Mouse (Mus musculus) spleen, adult 2 months (tissue): ENCODE data around the gene S1pr5. TPM values are rescaled to one million over a fixed set of nuclear protein-coding genes. Genes with fewer than 3 reads are reported as not detected.
"Not testable (repeated sequence)": the region's sequence is repeated elsewhere in the genome, so short reads cannot be mapped to it uniquely, and the experiment has no call there.

ENCODE experiments used
- DNase-seq, 2 experiments: peaks; one replicate each; pipeline versions ENCODE4 v3.0.0 to v3.0.0-alpha.2; 2012 to 2021; ENCODE audit warnings: low spot score in 2 of 2, low read depth in 1 of 2
- H3K27ac ChIP-seq: fragments of 200-500 bp; 2 replicates; pipeline ENCODE4 v1.5.1; 2012; ENCODE audit warnings: low read length, inconsistent platforms; ENCODE audit not compliant: insufficient read depth
- H3K27me3 ChIP-seq: fragments of 200-500 bp; 2 replicates; pipeline ENCODE4 v1.6.1; 2012; ENCODE audit warnings: mild to moderate bottlenecking, moderate library complexity, low read length, inconsistent platforms; ENCODE audit not compliant: control insufficient read depth, insufficient read depth
- H3K36me3 ChIP-seq: fragments of 200-500 bp; 2 replicates; pipeline ENCODE4 v1.6.1; 2012; ENCODE audit warnings: mild to moderate bottlenecking, low read length, inconsistent platforms; ENCODE audit not compliant: control insufficient read depth, insufficient read depth
- H3K4me1 ChIP-seq: fragments of 200-500 bp; 2 replicates; pipeline ENCODE4 v1.6.1; 2011; ENCODE audit warnings: inconsistent platforms; ENCODE audit not compliant: control insufficient read depth, insufficient read depth, insufficient read length
- H3K4me3 ChIP-seq: fragments of 200-500 bp; 2 replicates; pipeline ENCODE4 v1.5.1; 2011; ENCODE audit warnings: mild to moderate bottlenecking, inconsistent platforms; ENCODE audit not compliant: insufficient read depth, insufficient read length; ENCODE audit errors: extremely low read depth
- CTCF ChIP-seq: fragments of 200-500 bp; IDR thresholded peaks from 2 replicates; pipeline ENCODE4 v1.5.1; 2011; ENCODE audit warnings: mild to moderate bottlenecking, inconsistent platforms; ENCODE audit not compliant: insufficient read depth, insufficient read length, insufficient replicate concordance; ENCODE audit errors: extremely low read depth
- POLR2A ChIP-seq: fragments of 200-500 bp; IDR thresholded peaks from 2 replicates; pipeline ENCODE4 v1.6.1; 2011; ENCODE audit warnings: low read depth, low read length, inconsistent platforms
- WGBS: fragments of 180-500 bp; shearing (Covaris S2); methylation state at CpG from one replicate; pipeline ENCODE4 v1.1.7; 2018; 5-methylcytosine and 5-hydroxymethylcytosine counted together
- polyA plus RNA-seq: library from polyadenylated mRNA; depleted of rRNA; stranded (reverse); fragments of >200 nt; gene quantifications from 2 replicates; pipeline ENCODE4 v1.2.3, GENCODE M21; 2012

Gene S1pr5
- polyA plus RNA-seq, 1 experiment: 12.2 TPM

DNA sequence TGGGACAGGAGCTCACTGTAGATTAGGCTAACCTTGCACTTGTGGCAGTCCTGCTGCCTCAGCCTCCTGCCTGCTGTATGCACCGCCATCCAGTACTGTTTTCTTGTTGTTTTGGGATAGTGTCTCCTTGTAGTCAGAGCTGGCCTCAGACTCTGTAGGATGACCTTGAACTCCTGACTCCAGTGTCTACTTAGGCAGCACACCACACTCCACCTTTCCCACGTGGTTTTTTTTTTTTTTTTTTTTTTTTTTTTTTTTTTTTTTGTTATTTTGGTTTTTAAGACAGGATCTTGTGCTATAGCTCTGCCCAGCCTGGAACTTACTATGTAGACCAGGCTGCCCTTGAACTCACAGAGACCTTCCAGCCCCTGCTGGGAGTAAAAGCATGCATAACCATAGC lies 39.6 kb downstream of the S1pr5 start:
- Histone ChIP-seq H3K27ac (no peak overlapping the region), H3K4me3 (no peak overlapping the region), H3K4me1 (peaks cover 6% of the 10 kb centered on the region; the same call in 1 of the 2 replicates), H3K36me3 (peaks cover 4% of the 10 kb centered on the region), H3K27me3 (no peaks in the 10 kb centered on the region)
- WGBS: 60% methylated on average over 2 of the region's 2 CpGs
- TF ChIP-seq POLR2A: no peak
- no peak for TF ChIP-seq CTCF
- DNase-seq: no peak

DNA sequence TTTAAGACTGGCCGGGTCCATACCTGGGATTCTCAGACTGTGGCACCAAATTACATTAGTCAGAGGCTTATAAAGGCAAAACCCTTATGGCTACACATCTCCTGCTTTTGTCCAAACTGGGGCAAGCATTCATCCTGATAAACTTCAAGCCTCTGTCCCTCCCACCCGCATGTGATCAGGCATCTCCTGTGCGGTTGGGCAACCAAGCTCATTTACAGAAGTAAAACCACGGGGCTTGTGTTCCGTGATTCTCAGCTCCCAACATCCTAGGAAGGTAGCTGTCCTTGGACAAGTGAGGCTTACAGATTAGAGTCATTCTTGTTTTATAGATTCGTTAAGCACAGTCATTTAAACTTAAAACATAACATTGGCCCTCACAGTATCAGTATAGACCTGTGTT lies 41.4 kb downstream of the S1pr5 start:
- 80% methylated on average over 6 of the region's 6 CpGs for WGBS
- Histone ChIP-seq H3K4me3 (no peak overlapping the region), H3K36me3 (peaks cover 4% of the 10 kb centered on the region), H3K27ac (no peak overlapping the region), H3K4me1 (peaks cover 9% of the 10 kb centered on the region; the same call in 1 of the 2 replicates), H3K27me3 (no peaks in the 10 kb centered on the region)
- DNase-seq: no peak
- TF ChIP-seq POLR2A (no peak), CTCF (no peak)

DNA sequence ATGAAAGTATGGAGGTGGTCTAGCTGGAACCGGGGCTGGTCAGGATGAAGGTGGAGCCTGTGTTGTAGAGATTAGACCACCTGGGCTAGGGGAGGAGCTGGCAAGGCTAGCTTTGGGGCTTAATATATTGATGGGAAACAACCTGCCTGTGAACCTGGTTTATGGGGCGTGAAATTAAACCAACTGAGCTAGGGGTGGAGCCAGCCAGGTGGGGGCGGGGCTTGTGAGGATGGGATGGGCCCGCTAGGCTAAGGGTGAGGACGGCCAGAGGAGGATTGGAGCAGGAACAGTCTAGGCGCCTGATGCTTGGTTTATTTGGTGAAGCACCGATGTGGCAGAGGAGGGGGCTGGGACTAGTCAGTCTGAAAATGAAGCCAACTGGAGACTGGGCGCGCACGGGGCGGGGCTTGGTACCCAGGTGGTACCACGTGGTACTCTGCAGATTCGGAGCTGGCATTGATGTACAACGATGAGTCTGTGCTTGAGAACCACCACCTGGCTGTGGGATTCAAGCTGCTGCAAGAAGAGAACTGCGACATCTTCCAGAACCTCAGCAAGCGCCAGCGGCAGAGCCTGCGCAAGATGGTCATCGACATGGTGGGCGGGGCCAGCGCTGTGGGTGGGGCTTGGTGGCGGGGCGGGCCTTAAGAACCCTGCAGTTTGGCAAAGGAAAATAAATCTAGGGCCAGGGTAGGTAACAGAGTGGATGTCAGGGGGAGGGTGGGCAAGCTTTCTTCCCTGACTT lies 43.5 kb downstream of the S1pr5 start:
- Histone ChIP-seq H3K27ac (peak overlapping the region; percentile 85), H3K36me3 (no peaks in the 10 kb centered on the region), H3K4me3 (peak overlapping the region; percentile 18; the same call in 1 of the 2 replicates), H3K4me1 (peaks cover 12% of the 10 kb centered on the region; the same call in 1 of the 2 replicates), H3K27me3 (no peaks in the 10 kb centered on the region)
- 68% methylated on average over 23 of the region's 23 CpGs for WGBS
- DNase-seq: peak in 1 of 2 experiments; percentile 46
- TF ChIP-seq CTCF: no peak
- no peak for TF ChIP-seq POLR2A

DNA sequence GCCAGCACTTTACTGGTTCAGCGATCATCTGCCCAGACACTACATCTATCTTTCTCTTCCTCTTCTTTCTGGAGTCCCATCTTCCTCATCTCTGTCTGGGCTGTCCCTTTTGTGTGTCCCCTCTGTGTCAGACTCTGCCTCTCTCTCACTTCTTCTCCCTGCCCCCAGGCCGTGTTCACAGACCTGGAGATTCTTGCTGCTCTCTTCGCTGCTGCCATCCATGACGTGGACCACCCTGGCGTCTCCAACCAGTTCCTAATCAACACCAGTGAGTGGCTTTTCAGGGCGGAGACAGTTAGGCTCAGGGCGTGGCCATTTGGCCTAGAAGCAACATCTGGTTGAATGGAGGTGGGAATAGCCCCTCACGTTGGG lies 44.1 kb downstream of the S1pr5 start:
- H3K27me3 ChIP-seq: no peaks in the 10 kb centered on the region
- H3K4me1 ChIP-seq: peaks cover 12% of the 10 kb centered on the region; the same call in 1 of the 2 replicates
- H3K27ac ChIP-seq: peak overlapping the region; percentile 85
- TF ChIP-seq CTCF (no peak), POLR2A (no peak)
- DNase-seq: peak in 1 of 2 experiments; percentile 36
- no peaks in the 10 kb centered on the region for H3K36me3 ChIP-seq
- H3K4me3 ChIP-seq: no peak overlapping the region
- WGBS: 53% methylated on average over 8 of the region's 8 CpGs

DNA sequence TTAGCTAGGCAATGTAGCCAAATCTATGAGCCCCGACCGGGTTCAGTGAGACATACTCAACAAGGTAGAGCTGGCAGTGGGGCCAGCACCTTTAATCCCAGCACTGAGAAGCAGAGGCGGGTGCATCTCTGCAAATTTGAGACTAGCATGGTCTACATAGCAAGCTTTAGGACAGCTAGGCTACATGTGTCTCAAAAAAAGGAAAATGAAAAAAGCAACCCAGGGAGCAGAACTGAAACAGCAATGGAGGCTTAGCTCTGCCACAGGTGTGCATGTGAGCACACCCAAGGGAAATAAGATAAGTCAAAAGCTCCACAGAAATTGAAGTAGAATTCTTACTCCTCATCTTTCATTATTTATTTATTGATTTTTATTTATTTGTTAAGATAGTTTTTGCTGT lies 49.3 kb downstream of the S1pr5 start:
- no peak for DNase-seq
- 66% methylated on average over 3 of the region's 3 CpGs for WGBS
- peaks cover 36% of the 10 kb centered on the region for H3K4me1 ChIP-seq
- H3K36me3 ChIP-seq: no peaks in the 10 kb centered on the region
- H3K4me3 ChIP-seq: no peak overlapping the region
- no peaks in the 10 kb centered on the region for H3K27me3 ChIP-seq
- TF ChIP-seq POLR2A (no peak), CTCF (no peak)
- peak overlapping the region; percentile 20; the same call in 1 of the 2 replicates for H3K27ac ChIP-seq

DNA sequence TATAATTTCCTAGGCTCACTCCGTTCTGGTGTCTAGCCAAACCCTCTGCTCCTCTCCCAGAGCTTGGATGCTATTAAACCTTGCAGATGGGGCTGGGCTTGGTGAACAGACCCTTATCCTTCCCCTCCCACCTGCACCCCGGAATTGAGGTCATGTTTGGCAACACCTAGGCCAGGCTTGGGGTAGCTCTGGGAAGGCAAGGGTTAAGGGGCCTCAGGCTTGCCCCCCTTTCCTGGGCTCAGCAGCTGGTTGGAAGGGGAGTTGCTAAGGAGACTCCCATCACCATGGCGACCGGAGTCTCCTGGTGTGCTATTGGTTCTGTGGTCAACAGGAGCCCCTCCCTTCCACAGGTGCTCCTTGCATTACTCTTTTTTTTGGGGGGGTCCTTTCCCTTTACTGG lies 50.3 kb downstream of the S1pr5 start:
- Histone ChIP-seq H3K4me3 (no peak overlapping the region), H3K36me3 (no peaks in the 10 kb centered on the region), H3K4me1 (peaks cover 29% of the 10 kb centered on the region), H3K27me3 (no peaks in the 10 kb centered on the region), H3K27ac (no peak overlapping the region)
- no peak for DNase-seq
- TF ChIP-seq CTCF (no peak), POLR2A (no peak)
- WGBS: 90% methylated on average over 4 of the region's 4 CpGs

DNA sequence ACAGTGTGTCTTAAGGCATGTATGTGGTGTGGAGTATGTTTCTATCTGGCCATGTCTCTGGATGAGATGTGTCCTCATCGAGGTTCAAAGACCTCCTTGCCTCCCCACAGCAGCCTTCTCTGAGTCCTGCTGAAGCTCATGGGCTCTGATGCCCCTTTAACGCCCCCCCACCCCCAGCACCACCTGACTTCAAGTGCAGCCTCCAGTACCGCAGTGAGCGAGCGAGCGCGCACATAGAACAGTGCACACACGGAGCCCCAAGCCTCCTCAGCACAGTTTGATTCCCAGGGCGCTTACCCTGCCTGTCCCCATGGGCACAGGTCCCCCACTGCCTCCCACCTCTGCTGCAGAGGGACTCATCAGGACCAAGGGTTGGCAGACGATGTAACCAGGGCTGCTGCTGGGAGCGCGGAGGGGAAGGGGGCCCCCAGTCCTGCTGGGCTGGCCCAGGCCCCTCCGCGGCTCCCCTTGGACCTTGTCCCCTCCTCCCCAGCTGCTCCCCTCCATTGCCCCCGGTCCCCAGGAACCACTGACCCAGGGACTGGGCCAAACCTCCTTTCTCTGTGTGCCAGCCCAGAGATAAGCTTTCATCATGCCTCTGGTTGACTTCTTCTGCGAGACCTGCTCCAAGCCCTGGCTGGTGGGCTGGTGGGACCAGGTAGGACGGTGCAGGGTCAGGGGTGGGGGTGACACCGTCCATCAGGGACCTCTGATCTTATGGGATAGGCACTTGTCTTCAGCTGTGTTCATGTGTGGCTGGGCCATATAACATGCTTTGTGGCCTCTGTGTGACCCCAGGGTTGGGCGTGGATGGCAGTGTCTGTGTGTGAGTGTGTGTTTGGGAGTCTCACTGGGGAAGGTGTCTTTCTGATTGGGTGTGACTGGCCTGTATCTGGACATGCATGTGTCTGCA lies 51.5 kb downstream of the S1pr5 start:
- DNase-seq: no peak
- H3K4me3 ChIP-seq: 0 out of 2 replicates have a peak overlapping the region, but pooled peaks have one; percentile 28
- 77% methylated on average over 18 of the region's 19 CpGs for WGBS
- no peaks in the 10 kb centered on the region for H3K27me3 ChIP-seq
- 0 out of 2 replicates have a peak overlapping the region, but pooled peaks have one; percentile 16 for H3K27ac ChIP-seq
- no peaks in the 10 kb centered on the region for H3K36me3 ChIP-seq
- H3K4me1 ChIP-seq: peaks cover 29% of the 10 kb centered on the region
- TF ChIP-seq CTCF (no peak), POLR2A (no peak)

DNA sequence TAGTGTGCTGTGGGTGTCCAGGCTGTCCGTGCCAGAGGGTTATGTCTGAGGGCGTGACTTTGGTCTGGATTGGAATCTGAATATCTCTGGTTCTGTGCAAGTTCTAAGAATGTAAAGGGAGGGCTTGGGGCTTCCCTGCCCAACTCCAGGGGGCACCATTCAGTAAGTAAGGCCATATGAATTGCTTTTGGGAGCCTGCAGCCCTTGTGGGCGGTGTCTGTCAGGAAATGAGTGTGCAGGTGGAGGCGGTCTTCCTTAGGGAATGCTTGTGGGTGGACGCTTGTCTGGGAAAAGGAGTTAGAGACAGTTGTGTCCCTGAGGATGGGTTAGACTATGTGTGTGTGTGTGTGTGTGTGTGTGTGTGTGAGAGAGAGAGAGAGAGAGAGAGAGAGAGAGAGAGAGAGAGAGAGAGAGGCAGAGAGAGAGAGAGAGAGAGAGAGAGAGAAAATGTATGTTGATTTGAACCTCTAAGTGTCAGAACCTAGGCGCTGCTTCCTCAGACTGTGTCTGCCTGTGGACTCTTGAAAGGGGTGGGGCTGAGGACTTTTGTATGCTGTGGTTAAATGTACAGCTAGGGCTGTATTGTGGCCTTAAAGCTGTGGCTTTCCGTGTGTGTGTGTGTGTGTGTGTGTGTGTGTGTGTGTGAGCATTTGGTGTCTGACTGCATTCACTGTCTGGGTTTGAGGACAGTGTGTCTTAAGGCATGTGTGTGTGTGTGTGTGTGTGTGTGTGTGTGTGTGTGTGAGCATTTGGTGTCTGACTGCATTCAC lies 52.3 kb downstream of the S1pr5 start:
- not testable (repeated sequence) for H3K27me3 ChIP-seq, H3K4me3 ChIP-seq, H3K36me3 ChIP-seq
- WGBS: 55% methylated on average over 7 of the region's 7 CpGs
- DNase-seq: peak in 1 of 2 experiments; percentile 38
- Histone ChIP-seq H3K4me1 (peaks cover 29% of the 10 kb centered on the region), H3K27ac (peak overlapping the region; percentile 31; the same call in 1 of the 2 replicates)
